Mouse (Mus musculus) urinary bladder, adult 2 months (tissue): ENCODE data around the gene Rora. TPM values are rescaled to one million over a fixed set of nuclear protein-coding genes. Genes with fewer than 3 reads are reported as not detected.

Experiments used
- DNase-seq: peaks from one replicate; pipeline ENCODE4 v3.0.0; 2022; ENCODE audit warnings: low spot score
- polyA plus RNA-seq: library from polyadenylated mRNA; depleted of rRNA; stranded (reverse); fragments of >200 nt; gene quantifications from 2 replicates; pipeline ENCODE4 v1.2.3, GENCODE M21; 2012

Rora gene
- polyA plus RNA-seq, 1 experiment, result 12.2 TPM

- no peak for DNase-seq
These were observed 483.8 kb downstream of the Rora start for GRCm38 (mm10) chr9:69137398-69137797.

DNA sequence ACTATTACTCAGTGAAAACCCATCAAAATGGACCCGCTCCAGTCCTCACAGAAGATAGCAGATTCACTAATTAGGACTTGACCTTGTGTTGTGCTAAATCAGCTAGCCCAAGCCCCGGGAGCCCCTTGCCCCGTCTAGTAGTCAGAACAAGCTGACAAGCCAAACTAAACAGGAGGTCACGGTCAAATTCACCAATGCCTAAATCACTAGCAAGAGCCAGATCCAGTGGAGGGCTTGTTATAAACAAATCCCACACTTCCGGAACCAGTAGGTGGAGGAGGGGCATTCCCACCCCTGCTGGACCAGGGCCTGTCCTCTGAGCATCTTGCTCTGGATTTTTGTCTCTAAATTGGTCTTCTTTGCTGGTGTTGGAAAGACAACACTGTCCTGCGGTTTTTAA lies 486.6 kb downstream of the Rora start:
- no peak for DNase-seq

DNA sequence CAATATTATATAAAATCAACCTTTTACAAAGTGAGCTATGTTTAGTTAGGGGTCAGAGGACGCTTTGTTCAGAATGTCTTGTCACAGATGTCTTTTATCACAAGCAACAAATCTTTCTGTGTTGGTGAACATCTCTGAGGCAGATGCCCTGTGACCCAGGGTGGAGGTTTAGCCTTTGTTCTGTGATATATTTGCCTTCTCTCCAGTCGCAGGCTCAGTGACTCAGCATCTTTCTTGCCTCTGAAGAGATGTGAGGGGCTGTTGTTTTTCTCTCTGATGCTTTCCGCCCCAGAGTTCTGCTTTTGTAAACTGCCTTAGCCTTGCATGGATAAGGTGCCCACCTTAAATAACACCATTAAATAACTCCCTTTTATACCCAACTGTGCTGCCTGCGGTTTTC lies 488.3 kb downstream of the Rora start:
- DNase-seq, result no peak

- no peak for DNase-seq
These were observed 493.4 kb downstream of the Rora start for GRCm38 (mm10) chr9:69146937-69147336.

DNA sequence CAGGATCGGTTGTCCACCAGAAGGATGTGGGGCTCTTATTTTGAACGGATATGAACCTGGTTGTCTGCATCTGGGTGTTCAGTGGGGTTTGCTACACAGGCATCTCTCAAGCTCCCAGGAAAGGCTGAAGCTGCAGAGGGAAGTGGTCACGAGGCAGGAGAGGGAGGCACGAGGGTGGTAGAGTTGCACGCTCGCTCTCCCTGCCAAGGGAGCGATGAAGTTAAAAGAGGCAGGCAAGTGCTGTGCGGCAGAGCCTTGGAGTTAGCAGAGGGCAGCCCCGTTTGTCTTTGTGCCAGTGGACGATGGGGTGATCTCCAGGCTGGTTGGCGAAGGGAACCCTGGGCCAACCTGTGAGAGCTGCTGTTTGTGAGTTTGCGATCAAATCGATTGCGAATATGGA lies 496.6 kb downstream of the Rora start:
- DNase-seq, result no peak

GRCm38 (mm10) chr9:69154684-69155083 lies 501.1 kb downstream of the Rora start:
- DNase-seq, result no peak

DNA sequence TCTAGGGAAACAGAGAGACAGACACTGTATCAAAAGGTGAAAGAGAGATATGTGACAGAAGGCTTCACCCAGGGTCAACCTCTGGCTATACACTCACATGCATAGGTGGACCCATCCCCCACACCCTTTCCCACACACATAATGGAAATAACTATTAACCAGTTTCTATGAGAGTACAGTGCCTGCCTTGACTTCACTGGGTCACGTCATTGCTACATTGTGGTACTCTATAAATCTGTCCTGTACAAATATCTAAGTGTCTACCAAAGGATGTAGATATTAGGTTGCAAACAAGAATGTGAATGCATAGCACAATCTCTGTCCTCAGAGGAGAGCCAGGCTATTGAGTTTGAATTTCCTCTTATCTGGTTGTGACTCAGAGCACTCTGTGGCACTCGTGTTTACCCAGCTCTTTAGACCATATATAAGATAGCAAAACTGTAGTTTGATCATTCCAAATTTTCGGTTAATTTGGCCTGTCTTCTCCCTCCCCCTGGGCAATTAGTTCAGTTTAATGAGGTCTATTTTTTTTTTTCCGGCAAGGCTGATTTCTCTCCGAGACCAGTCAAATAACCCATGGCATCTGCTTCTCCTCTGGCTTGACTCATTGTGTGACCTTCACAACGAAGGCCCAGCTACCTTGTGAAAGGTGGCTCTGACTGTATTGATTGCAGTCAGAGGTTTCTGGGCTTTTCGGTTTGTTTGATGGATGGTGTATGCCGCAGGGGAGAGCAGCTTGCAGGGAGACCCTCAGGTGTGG lies 502.4 kb downstream of the Rora start:
- DNase-seq, result no peak

GRCm38 (mm10) chr9:69160818-69161217 lies 507.2 kb downstream of the Rora start:
- no peak for DNase-seq

- DNase-seq, result no peak
These were observed 511.1 kb downstream of the Rora start for GRCm38 (mm10) chr9:69164653-69165052.

- DNase-seq, result no peak
These were observed 511.7 kb downstream of the Rora start for GRCm38 (mm10) chr9:69165096-69165836.

DNA sequence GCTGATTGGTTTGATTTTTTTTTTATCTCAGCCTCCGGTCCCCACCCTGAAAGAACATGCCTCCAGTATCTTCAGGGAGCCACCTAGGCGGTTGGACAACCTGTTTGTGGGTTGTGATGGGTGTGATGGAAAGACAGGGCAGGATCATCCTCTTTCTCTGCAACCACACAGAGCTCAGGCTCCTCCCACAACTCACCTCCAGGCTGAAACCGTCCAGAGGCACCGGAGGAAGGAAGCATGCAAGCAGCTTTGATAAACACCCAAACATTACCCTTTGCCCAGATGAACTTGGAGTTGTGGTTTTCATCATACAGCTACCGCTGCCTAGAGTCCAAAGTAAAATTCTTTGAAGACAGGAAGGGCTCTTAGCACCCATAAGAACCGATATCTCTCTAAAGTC lies 520.5 kb downstream of the Rora start:
- no peak for DNase-seq

DNA sequence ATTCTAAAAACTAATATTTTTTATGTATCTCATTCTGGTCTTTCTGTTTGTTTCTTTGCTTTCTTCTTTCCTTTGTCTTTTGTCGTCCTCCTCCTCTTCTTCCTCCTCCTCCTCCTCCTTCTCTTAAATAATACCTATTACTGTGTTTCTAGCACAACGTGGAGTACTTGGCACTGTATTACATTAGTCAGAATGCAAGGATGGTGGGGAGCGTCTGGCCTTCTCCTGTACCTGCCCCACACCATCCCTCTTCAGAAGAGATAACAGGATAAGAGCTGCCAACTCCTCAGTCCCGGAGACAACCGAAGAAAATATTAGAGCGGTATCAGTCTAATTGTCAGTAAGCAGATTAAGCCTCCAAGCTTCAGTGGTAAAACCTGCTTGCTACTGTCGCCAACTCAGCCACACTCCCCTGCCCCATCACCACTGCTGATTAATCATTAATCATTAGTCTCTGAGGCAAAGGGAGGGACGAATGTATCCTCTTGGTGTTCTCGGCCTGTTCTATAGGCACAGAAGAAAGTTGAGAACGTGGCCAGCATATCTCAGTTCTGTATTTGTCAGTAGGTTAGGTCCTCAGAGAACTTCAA lies 521.0 kb downstream of the Rora start:
- DNase-seq, result no peak

DNA sequence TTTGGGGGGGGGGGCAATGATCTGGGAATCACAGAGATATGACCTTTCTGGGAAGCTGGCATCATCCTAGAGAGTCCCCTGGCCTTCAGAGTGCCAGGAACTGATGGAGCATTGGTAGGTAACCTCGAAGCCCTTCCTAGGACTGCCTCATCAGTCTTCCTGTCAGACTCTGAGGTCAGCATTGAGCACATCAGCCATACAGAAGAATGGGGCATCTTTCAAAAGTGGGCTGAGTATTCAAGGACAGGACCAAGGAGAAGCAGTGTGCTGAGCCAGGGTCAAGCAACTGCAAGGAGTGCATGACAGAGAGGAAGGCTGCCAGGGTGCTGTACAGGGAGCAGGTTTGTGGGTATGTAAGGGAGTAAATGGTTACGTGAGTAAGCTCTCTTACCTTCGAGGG lies 523.4 kb downstream of the Rora start:
- no peak for DNase-seq

GRCm38 (mm10) chr9:69179224-69179623 lies 525.6 kb downstream of the Rora start:
- DNase-seq, result no peak

DNA sequence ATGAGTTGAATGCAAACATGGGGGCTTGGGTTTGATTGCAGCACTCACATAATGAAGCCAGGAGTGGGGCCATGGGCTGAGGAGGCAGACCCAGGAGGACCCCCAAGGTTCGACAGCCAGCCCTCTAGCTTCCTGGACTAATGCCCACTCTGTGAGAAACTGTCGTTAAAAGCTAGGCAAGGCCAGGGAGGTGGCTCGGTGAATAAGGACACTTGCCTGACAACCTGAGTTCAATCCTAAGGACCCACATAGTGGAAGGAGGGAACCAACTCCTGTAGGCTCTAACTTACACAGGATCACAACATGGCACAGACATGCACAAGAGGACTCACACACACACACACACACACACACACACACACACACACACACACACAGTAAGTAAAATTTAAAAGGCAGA lies 527.4 kb downstream of the Rora start:
- no peak for DNase-seq

DNA sequence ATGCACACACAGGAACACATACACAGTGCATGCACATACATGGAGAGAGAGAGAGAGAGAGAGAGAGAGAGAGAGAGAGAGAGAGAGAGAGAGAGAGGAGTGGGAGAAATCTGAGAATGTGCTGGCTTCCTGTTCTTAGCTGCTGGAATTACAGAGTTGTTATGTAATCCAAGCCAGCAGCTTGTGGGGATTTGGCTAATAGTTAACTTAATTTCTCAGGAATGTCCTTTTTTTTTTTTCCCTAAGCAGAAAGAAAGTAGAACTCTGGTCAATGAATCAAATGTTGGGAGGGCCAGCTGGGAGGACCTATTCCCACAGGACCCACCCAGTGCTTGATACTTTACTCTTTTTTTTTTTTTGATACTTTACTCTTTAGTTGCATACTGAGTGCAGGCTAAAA lies 527.8 kb downstream of the Rora start:
- DNase-seq, result no peak

DNA sequence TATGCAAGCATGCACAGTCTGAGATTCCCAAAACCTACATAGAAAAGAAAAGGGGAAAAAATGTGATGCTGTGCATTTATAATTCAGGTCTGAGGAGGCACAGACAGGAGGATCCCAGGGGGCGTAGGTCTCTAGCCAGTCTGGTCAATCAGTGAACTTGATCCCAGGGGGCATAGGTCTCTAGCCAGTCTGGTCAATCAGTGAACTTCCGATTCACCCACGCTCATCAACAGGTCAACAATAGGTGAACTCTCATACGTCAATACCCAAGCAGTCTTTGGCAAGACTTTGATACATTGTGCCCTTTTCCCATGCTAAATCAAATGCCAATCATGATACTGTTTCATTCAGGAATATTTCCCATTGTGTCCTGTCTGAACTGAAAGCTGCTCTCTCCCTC lies 530.3 kb downstream of the Rora start:
- DNase-seq, result no peak

- DNase-seq, result no peak
These were observed 537.1 kb downstream of the Rora start for GRCm38 (mm10) chr9:69190726-69191125.

DNA sequence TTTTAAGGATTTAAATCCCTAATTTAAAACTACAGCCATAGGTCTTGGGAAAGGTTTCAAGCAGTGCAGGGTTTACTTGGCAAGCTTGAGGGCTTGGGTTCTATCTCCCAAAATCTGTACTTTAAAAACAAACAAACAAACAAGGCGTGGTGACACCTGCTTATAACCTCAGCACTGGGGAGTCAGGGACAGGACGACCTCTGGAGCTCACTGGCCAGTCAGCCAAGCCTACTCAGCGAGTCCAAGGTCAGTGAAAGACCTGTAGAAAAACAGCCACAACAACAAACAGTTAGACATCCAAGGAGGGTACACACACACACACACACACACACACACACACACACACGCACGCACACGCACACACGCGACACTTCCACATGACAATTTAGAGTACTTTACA lies 538.9 kb downstream of the Rora start:
- no peak for DNase-seq

DNA sequence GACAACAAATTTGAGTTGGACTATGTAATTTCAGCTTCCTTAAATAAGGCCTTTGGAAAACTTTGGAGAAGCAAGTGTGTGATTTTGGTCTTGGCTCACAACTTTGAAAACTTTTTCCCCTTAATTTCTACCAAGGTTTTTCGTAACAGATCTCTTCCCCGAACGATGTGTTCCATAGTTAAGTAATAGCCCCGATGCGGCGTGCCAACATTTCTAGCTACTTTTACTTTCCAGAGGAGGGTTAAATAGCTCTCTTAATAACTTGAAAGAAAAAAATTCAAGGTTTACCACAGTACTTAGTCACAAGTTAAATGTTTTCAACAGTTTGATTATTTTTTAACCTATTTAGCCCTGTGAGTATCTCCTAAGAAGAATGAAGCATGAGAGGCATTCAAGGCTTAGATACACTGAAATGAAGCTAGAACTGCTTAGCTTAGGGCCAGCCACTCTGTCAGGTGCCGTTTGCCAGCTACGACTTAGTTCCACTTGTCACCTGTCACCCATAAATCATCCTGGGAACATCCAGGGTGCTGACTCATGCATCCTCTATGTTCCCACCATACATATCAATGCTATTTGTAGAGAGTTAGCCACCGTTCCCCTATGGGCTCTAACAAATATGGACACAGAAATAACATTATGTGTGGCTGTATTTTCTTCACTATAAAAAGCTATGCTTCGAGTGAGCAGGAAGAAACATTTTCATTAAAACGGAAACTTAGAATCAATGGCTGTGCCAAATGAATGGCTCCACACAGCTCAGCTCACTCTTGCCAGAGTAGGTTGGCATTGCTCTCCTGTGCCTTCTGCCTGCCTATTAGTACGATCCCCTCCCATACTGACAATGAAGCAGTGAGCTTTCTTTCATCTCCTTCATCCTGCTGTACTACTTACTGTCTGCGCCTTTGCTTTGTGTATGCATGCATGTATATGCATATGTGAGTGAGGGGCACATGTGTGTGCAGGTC lies 541.3 kb downstream of the Rora start:
- no peak for DNase-seq

DNA sequence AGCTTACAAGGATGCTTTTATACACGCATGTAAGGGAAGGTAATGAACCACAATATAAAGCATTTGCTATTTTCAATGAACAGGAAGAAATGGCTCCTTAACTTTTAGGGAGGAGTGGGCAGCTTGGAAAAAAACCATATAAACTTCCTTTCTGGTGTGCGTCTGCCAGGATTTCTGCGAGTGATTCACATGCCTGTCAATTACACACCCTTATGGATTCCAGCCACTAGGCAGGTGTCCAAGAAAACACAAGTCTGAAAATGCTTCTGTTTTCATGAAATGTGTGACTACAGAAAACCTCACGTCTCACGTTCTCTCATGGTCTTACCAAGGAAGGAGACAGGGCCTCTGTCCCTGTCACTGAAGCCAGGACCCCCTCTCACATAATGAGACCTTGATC lies 560.2 kb downstream of the Rora start:
- DNase-seq, result no peak

DNA sequence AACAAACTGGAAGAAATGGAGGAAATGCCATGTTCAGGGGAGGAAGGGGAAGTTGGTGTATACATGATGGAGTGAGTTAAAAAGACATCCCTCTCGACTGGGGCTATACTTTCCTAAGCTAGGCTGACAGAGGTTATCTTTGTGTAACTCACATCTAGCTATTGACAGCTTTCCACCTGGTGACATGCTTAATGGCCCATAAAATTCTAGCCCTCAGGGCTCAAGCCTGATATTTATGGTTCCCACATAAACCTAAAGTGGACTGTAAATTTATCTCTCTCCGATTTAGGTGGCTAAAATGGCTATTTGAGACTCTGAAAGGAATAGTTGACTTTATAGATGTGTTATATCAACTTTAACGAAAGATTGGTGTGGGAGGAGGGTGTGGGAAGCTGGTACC lies 571.3 kb downstream of the Rora start:
- DNase-seq, result no peak
